Mouse (Mus musculus) kidney, embryonic 16.5 days (tissue): ENCODE results near the gene Gm20388. TPM values are rescaled to one million over a fixed set of nuclear protein-coding genes. Genes with fewer than 3 reads are reported as not detected.

ENCODE experiments used
- ATAC-seq: fragments of 200-750 bp; cut with Nextera tagmentation; 2 replicates; pipeline ENCODE4 v1.8.0; 2017; ENCODE audit warnings: moderate TSS enrichment; ENCODE audit not compliant: low FRiP score, low TSS enrichment
- H3K27ac ChIP-seq: fragments of 300-500 bp; sonication (generic); 2 replicates; pipeline ENCODE4 v1.5.1; 2014; ENCODE audit warnings: low read length
- H3K27me3 ChIP-seq: fragments of 300-500 bp; sonication (generic); 2 replicates; pipeline ENCODE4 v1.6.1; 2014; ENCODE audit warnings: low read length, control low read depth, mixed read lengths; ENCODE audit not compliant: insufficient read depth
- H3K36me3 ChIP-seq: fragments of 300-500 bp; sonication (generic); 2 replicates; pipeline ENCODE4 v1.6.1; 2014; ENCODE audit warnings: low read length, control low read depth, mixed read lengths; ENCODE audit not compliant: insufficient read depth
- H3K4me1 ChIP-seq: fragments of 300-500 bp; sonication (generic); 2 replicates; pipeline ENCODE4 v1.6.1; 2014; ENCODE audit warnings: low read length, control low read depth, mixed read lengths; ENCODE audit not compliant: insufficient read depth
- H3K4me2 ChIP-seq: fragments of 300-500 bp; sonication (generic); replicated peaks from 2 replicates; pipeline ENCODE4 v1.6.1; 2014; ENCODE audit warnings: low read depth, low read length
- H3K4me3 ChIP-seq: fragments of 300-500 bp; sonication (generic); 2 replicates; pipeline ENCODE4 v1.5.1; 2014; ENCODE audit warnings: mild to moderate bottlenecking, low read length
- H3K9ac ChIP-seq: fragments of 300-500 bp; sonication (generic); replicated peaks from 2 replicates; pipeline ENCODE4 v1.6.1; 2014; ENCODE audit warnings: low read length
- H3K9me3 ChIP-seq: fragments of 300-500 bp; sonication (generic); 2 replicates; pipeline ENCODE4 v1.6.1; 2016; ENCODE audit warnings: low read length, control low read depth
- WGBS: fragments of 180-500 bp; shearing (Covaris S2); extraction: QIAGEN DNeasy Blood & Tissue Kit; methylation state at CpG from one replicate; pipeline ENCODE4 v1.1.7; 2014; 5-methylcytosine and 5-hydroxymethylcytosine counted together
- polyA plus RNA-seq: library from polyadenylated mRNA; unstranded; fragments of >200 nt; fragmentation: Nextera tagmentation; extraction: Ambion mirVana; gene quantifications from 2 replicates; pipeline ENCODE4 v1.2.1, GENCODE M21; 2015

Gm20388 gene
- polyA plus RNA-seq, 1 experiment from 2014 or later, result 7.7 TPM

- H3K9me3 ChIP-seq, result no peaks in the 10 kb centered on the region
- no peak overlapping the region for H3K4me3 ChIP-seq
- H3K27ac ChIP-seq, result no peak overlapping the region
- H3K27me3 ChIP-seq, result no peaks in the 10 kb centered on the region
- WGBS, result 48% methylated on average over 12 of the region's 12 CpGs
- peaks cover 5% of the 10 kb centered on the region; the same call in 1 of the 2 replicates for H3K4me1 ChIP-seq
- no peak overlapping the region for H3K9ac ChIP-seq
- ATAC-seq, result no peak
- no peak overlapping the region for H3K4me2 ChIP-seq
- no peaks in the 10 kb centered on the region for H3K36me3 ChIP-seq
Measured at GRCm38 (mm10) chr8:122705901-122706561, 2795.4 kb downstream of the Gm20388 start.

DNA sequence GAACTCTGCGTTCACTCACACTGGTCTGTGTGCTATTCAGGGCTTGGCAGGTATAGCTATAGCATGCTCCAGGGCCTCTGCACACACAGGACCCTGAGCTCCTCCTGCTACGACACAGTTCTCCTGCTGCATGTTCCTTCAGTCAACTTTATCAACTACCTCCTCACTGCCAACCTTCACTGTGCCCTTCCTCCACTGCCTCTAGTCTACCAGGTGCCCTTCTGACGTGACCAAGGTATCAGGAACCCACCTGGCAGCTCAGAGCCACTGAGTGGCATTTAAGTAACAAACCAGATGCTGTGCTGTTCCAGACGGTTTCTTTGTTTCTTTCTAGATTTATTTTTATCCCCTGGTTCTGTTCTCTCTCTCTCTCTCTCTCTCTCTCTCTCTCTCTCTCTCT lies 2796.5 kb downstream of the Gm20388 start:
- Histone ChIP-seq H3K27ac (no peak overlapping the region), H3K27me3 (no peaks in the 10 kb centered on the region), H3K4me2 (no peak overlapping the region), H3K9me3 (no peaks in the 10 kb centered on the region), H3K4me3 (no peak overlapping the region), H3K9ac (no peak overlapping the region), H3K4me1 (peaks cover 5% of the 10 kb centered on the region; the same call in 1 of the 2 replicates), H3K36me3 (no peaks in the 10 kb centered on the region)
- no peak for ATAC-seq
- WGBS, result 60% methylated on average over 4 of the region's 4 CpGs

- Histone ChIP-seq H3K9me3 (no peaks in the 10 kb centered on the region), H3K9ac (no peak overlapping the region), H3K27ac (no peak overlapping the region), H3K4me3 (no peak overlapping the region), H3K27me3 (no peaks in the 10 kb centered on the region), H3K4me1 (peaks cover 5% of the 10 kb centered on the region; the same call in 1 of the 2 replicates), H3K4me2 (no peak overlapping the region), H3K36me3 (no peaks in the 10 kb centered on the region)
- ATAC-seq, result no peak; the same call in 1 of the 2 replicates
- 52% methylated on average over 26 of the region's 26 CpGs for WGBS
Measured at GRCm38 (mm10) chr8:122709340-122710111, 2798.9 kb downstream of the Gm20388 start.

GRCm38 (mm10) chr8:122711480-122711879 lies 2800.8 kb downstream of the Gm20388 start:
- Histone ChIP-seq H3K9ac (no peak overlapping the region), H3K27ac (peak overlapping the region; percentile 31; the same call in 1 of the 2 replicates), H3K4me2 (no peak overlapping the region), H3K27me3 (no peaks in the 10 kb centered on the region), H3K9me3 (no peaks in the 10 kb centered on the region), H3K36me3 (no peaks in the 10 kb centered on the region), H3K4me1 (no peaks in the 10 kb centered on the region), H3K4me3 (no peak overlapping the region)
- ATAC-seq, result no peak
- 67% methylated on average over 3 of the region's 3 CpGs for WGBS

GRCm38 (mm10) chr8:122711891-122712365 lies 2801.3 kb downstream of the Gm20388 start:
- ATAC-seq, result peak; percentile 71
- Histone ChIP-seq H3K4me1 (no peaks in the 10 kb centered on the region), H3K9ac (no peak overlapping the region), H3K27ac (peak overlapping the region; percentile 31; the same call in 1 of the 2 replicates), H3K4me3 (no peak overlapping the region), H3K4me2 (no peak overlapping the region), H3K9me3 (no peaks in the 10 kb centered on the region), H3K27me3 (no peaks in the 10 kb centered on the region), H3K36me3 (no peaks in the 10 kb centered on the region)
- 58% methylated on average over 11 of the region's 11 CpGs for WGBS

DNA sequence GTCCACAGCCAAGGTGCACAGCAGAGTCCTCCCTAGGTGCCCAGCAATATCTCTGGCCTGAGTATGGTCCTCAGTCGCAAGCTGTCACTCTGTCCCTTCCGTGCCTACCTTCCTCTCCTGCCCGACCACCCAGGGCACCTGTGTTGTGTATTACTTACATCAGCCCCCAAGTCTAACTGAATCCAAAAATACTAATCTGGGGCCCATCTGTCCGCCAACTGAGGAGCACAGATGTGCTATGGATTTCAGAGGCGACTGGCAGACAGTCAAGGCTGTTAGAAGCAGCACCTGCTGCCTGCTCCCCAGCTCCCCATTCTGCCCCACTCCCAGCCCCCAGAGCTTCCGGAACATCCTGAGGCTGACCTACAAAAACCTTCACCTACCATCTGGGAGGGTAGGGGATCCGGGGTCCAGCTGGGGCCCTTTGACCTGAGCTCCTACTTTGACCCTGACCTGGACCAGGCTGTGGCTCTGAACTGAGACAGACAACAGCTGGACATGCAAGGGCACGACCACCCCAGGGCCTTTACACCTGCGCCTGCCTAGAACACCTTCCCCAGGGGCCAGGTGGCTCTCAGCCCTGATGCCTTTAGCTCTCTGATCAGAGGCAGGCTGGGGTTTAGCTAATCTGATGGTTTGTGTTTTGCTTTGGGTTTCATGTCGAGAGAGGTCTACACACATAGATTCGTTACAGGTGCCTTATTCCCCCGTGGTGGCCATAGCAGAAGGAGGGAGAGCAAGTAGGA lies 2801.9 kb downstream of the Gm20388 start:
- Histone ChIP-seq H3K4me1 (no peaks in the 10 kb centered on the region), H3K9me3 (no peaks in the 10 kb centered on the region), H3K4me3 (no peak overlapping the region), H3K27me3 (no peaks in the 10 kb centered on the region), H3K9ac (no peak overlapping the region), H3K27ac (no peak overlapping the region), H3K36me3 (no peaks in the 10 kb centered on the region), H3K4me2 (no peak overlapping the region)
- no peak for ATAC-seq
- WGBS, result 75% methylated on average over 12 of the region's 12 CpGs

DNA sequence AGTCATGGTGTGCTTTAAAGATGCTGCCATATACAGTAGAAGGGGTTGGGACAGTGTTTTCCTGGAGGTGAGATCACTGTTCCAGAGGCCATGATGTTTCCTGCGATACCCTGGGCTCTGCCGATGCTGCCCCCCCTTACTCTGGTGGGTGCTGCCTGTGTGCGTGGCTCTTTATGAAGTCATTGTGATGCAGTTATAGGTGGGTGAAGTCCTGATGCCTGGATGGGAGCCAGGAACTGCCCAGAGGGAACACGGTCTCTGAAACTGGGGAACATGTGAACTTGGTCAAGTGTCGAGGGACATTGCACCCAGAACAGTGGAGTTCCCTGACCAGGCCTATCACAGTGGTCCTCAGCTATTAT lies 2802.5 kb downstream of the Gm20388 start:
- no peak overlapping the region for H3K4me3 ChIP-seq
- no peak overlapping the region for H3K4me2 ChIP-seq
- no peaks in the 10 kb centered on the region for H3K4me1 ChIP-seq
- no peak overlapping the region for H3K9ac ChIP-seq
- no peaks in the 10 kb centered on the region for H3K9me3 ChIP-seq
- no peak for ATAC-seq
- H3K27ac ChIP-seq, result no peak overlapping the region
- WGBS, result 90% methylated on average over 5 of the region's 5 CpGs
- no peaks in the 10 kb centered on the region for H3K36me3 ChIP-seq
- H3K27me3 ChIP-seq, result no peaks in the 10 kb centered on the region

- ATAC-seq, result no peak
Measured at GRCm38 (mm10) chr8:122716566-122716965, 2805.9 kb downstream of the Gm20388 start.

DNA sequence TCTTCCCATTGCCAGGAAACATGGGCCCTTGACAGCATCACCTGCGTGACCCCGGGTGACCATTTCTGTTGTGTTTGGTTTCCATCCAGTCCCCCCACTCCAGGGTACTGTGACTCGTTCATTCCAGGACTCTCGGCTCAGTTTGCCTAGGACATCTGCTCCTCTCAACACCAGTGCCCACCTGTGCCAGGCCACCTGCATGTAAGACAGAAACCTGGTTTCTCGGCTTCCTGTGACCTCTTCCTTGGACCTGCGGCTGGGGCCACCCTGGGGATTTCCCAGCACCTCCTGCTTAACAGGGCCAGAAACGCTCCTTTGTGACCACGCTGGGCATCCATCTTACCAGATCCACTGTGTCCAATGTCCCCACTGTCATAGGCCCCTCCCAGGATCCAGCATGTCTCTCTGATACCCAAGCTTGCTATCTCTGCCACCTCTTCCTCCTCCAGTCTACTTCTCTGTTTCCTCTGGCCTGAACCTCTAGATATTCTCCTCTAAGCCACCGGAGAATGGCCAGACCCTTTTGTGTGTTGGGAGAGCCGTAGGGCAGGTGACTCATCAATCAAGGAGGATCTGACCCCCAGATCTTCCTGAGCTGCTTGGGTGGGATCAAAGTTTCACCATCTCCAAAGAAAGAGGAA lies 2807.3 kb downstream of the Gm20388 start:
- Histone ChIP-seq H3K9me3 (no peaks in the 10 kb centered on the region), H3K4me2 (no peak overlapping the region), H3K4me3 (no peak overlapping the region), H3K4me1 (peaks cover 6% of the 10 kb centered on the region), H3K9ac (no peak overlapping the region), H3K27ac (no peak overlapping the region), H3K27me3 (peaks cover 17% of the 10 kb centered on the region), H3K36me3 (no peaks in the 10 kb centered on the region)
- 75% methylated on average over 10 of the region's 10 CpGs for WGBS
- no peak for ATAC-seq

More at GRCm38 (mm10) chr8:122716566-122716965, 2805.9 kb downstream of the Gm20388 start:
- Histone ChIP-seq H3K27me3 (peaks cover 17% of the 10 kb centered on the region), H3K4me3 (no peak overlapping the region), H3K36me3 (no peaks in the 10 kb centered on the region), H3K27ac (no peak overlapping the region), H3K4me2 (no peak overlapping the region), H3K4me1 (peaks cover 6% of the 10 kb centered on the region), H3K9ac (no peak overlapping the region), H3K9me3 (no peaks in the 10 kb centered on the region)
- WGBS, result 83% methylated on average over 8 of the region's 8 CpGs
